Mouse (Mus musculus) layer of hippocampus, adult 2 months (tissue): ENCODE data around the gene Klb. TPM values are rescaled to one million over a fixed set of nuclear protein-coding genes. Genes with fewer than 3 reads are reported as not detected.

Experiments used
- DNase-seq, 2 experiments: peaks; one replicate each; pipeline ENCODE4 v3.0.0; 2022; ENCODE audit warnings: low spot score in 2 of 2
- H3K27ac ChIP-seq: fragments of 200-600 bp; 2 replicates; pipeline ENCODE4 v1.8.1; 2022
- H3K4me3 ChIP-seq: fragments of 200-600 bp; 2 replicates; pipeline ENCODE4 v1.8.1; 2022; ENCODE audit warnings: mild to moderate bottlenecking
- CTCF ChIP-seq: fragments of 200-600 bp; conservative IDR thresholded peaks from 2 replicates; pipeline ENCODE4 v1.8.1; 2022; ENCODE audit warnings: antibody characterized with exemption, mild to moderate bottlenecking, moderate library complexity
- total RNA-seq, 2 experiments: library from RNA; stranded (reverse); gene quantifications; 2 replicates each; pipeline ENCODE4 v1.2.3; 2021

The Klb gene
- total RNA-seq, 2 experiments from 2014 or later: 0.46 to 0.66 TPM

- TF ChIP-seq CTCF: no peak
- H3K27ac ChIP-seq: no peak overlapping the region
- DNase-seq: no peak
- H3K4me3 ChIP-seq: no peak overlapping the region
These were observed 81.3 kb downstream of the Klb start for GRCm38 (mm10) chr5:65429441-65429840.

Other genes starting within 250 kb of the Klb start
- gene Klhl5, start 240.8 kb upstream of the Klb start, total RNA-seq: 10 to 100 TPM; 53.8 to 62.9 TPM
- gene Wdr19, start 148.6 kb upstream of the Klb start, total RNA-seq: 10 to 100 TPM; 22.9 to 23.7 TPM
- gene Rfc1, start 12.6 kb upstream of the Klb start, total RNA-seq: 10 to 100 TPM; 33.2 to 38.2 TPM
- gene Rpl9, start 43.1 kb downstream of the Klb start, total RNA-seq: 100 to 1,000 TPM; 705 to 728 TPM
- gene Lias, start 43.2 kb downstream of the Klb start, total RNA-seq: 10 to 100 TPM; 33.6 to 37.3 TPM
- 10 to 100 TPM; 31.8 to 32.7 TPM for gene Ugdh, start 87.6 kb downstream of the Klb start, total RNA-seq
- 1 to 10 TPM; 4.4 to 5.7 TPM for gene Gm43552, start 144.5 kb downstream of the Klb start, total RNA-seq
- 100 to 1,000 TPM; 149 to 159 TPM for gene Smim14, start 188.9 kb downstream of the Klb start, total RNA-seq
- 100 to 1,000 TPM; 121 to 127 TPM for gene Ube2k, start 188.9 kb downstream of the Klb start, total RNA-seq